Comparison of ENCODE assay signal across 17 mouse cellular contexts in the genomic region with DNA sequence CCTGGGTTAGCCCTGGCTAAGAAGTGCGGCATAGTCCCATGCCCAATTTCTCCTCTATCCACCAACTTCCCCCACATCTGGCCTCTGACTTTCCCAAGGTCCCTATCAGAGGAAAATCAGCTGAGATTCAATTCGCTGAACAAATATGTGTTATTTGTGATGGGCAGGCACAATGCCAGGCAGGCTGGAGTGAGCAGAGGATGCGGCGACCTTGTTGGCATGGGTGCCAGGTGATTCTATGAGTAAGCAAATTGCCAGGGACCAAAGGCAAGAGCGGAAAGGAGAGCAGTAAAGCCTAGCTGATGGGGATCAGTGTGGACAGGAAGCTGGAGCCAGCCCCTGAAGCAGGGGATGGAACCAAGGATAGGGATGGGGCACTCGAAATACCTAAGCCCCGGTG.
"Had no signal": no experiment of that assay in that cellular context is flagged by ENCODE, and none has a peak within 500 bp of the region (broad histone marks: within the 10 kb centered on the region; RNA-seq: fewer than 3 reads in every experiment).

No protein-coding gene starts in this region.

- H3K9me3 ChIP-seq: kidney, embryonic 15.5 days; limb, embryonic 13.5 days; liver, embryonic 15.5 days; midbrain, embryonic 10.5 days; midbrain, embryonic 15.5 days; neural tube, embryonic 12.5 days; stomach, embryonic 15.5 days had no signal

- H3K9ac ChIP-seq: kidney, embryonic 15.5 days; limb, embryonic 13.5 days; liver, embryonic 15.5 days; midbrain, embryonic 15.5 days; neural tube, embryonic 12.5 days; stomach, embryonic 15.5 days had no signal

- ATAC-seq: lung, postnatal 0 days; midbrain, embryonic 15.5 days had no signal

- H3K36me3 ChIP-seq: kidney, embryonic 15.5 days; limb, embryonic 13.5 days; liver, embryonic 15.5 days; midbrain, embryonic 10.5 days; midbrain, embryonic 15.5 days; neural tube, embryonic 12.5 days; stomach, embryonic 15.5 days had no signal

- H3K4me3 ChIP-seq: kidney, embryonic 15.5 days; limb, embryonic 13.5 days; liver, embryonic 15.5 days; midbrain, embryonic 10.5 days; midbrain, embryonic 15.5 days; neural tube, embryonic 12.5 days; stomach, embryonic 15.5 days had no signal

- H3K27ac ChIP-seq: kidney, embryonic 15.5 days; limb, embryonic 13.5 days; liver, embryonic 15.5 days; midbrain, embryonic 10.5 days; midbrain, embryonic 15.5 days; neural tube, embryonic 12.5 days; stomach, embryonic 15.5 days had no signal

- DNase-seq: kidney, postnatal 25 days; layer of hippocampus, adult 9-11 months; layer of hippocampus, postnatal 36 days; lung, adult 2 months; lung, postnatal 4 days; right cerebral cortex, postnatal 4 days; spleen, adult 18-20 months; thymus, adult 2 months; thymus, postnatal 25 days had no signal

- H3K27me3 ChIP-seq: kidney, embryonic 15.5 days; limb, embryonic 13.5 days; liver, embryonic 15.5 days; midbrain, embryonic 15.5 days; neural tube, embryonic 12.5 days; stomach, embryonic 15.5 days had no signal

- H3K4me2 ChIP-seq: kidney, embryonic 15.5 days; limb, embryonic 13.5 days; liver, embryonic 15.5 days; midbrain, embryonic 15.5 days; neural tube, embryonic 12.5 days; stomach, embryonic 15.5 days had no signal

- H3K4me1 ChIP-seq: kidney, embryonic 15.5 days; limb, embryonic 13.5 days; liver, embryonic 15.5 days; midbrain, embryonic 10.5 days; midbrain, embryonic 15.5 days; neural tube, embryonic 12.5 days; stomach, embryonic 15.5 days had no signal
